Mouse (Mus musculus): ENCODE measurements at regions not wholly inside any gene's neighbourhood (a gene's known extent, or its start where the extent isn't known, plus 50 kb on each side); places are given as distances from the start of the nearest gene placed in this dataset.

- TF ChIP-seq CTCF (IDR thresholded peaks at IDR 0.05; ENCODE audit: low read depth) (no peak), EP300 (IDR thresholded peaks at IDR 0.05; ENCODE audit: low read depth) (no peak)
Measured at GRCm38 (mm10) chr5:119366296-119366695, 304.2 kb upstream of the Tbx3 start.
